Mouse (Mus musculus): ENCODE measurements around the gene Muc2. TPM values are rescaled to one million over a fixed set of nuclear protein-coding genes. Genes with fewer than 3 reads are reported as not detected.

The Muc2 gene
- polyA plus RNA-seq, 1 experiment = 2.3 TPM

DNA sequence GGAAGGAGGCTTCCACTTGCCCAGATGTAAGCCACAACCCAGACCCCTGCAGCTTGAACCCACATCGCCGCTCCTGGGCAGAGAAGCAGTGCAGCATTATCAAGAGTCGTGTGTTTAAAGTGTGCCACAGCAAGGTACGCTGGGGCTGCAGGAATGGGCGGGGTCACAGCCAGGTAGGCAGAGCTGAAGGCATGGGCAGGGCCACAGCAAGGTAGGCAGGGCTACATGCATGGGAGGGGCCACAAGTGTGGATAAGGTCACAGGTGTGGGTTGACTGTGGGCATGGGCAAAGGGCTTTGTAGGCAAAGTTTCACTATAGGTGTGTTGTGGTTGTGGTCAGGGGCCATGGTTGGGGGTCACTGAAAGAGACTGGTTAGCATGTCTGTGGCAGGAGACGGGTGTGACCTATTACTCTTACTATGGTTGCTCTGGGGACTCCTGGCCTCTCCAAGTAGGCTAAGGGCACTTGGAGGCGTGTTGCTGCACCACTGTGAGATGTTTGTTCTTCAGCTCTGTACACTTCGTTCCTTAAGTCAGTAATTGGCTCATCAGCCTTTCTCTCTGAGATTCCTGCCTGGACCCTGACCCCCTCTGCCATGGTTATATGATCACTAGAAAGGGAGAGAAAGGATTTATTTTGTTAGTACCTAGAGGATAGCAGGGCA lies 9.5 kb downstream of the Muc2 start:
- Histone ChIP-seq H3K36me3 (ENCODE audit: control insufficient read depth, insufficient read depth, low read length, poor library complexity, severe bottlenecking) (no peaks in the 10 kb centered on the region), H3K9me3 (replicated peaks; ENCODE audit: control insufficient read depth, insufficient read depth, low read length, poor library complexity, severe bottlenecking) (no peaks in the 10 kb centered on the region), H3K4me1 (ENCODE audit: control insufficient read depth, insufficient read depth, low read length) (no peaks in the 10 kb centered on the region), H3K4me3 (ENCODE audit: low read depth, low read length) (no peak overlapping the region), H3K9ac (ENCODE audit: low read depth, poor library complexity, severe bottlenecking) (no peak overlapping the region), H3K27me3 (ENCODE audit: control insufficient read depth, insufficient read depth, low read length, poor library complexity, severe bottlenecking) (no peaks in the 10 kb centered on the region), H3K27ac (ENCODE audit: insufficient read depth, low read length) (no peak overlapping the region)
- TF ChIP-seq CTCF (IDR thresholded peaks at IDR 0.05; ENCODE audit: low read depth, low read length) (no peak), EP300 (IDR thresholded peaks at IDR 0.05; ENCODE audit: insufficient read depth, low read depth, low read length) (no peak), POLR2A (IDR thresholded peaks at IDR 0.05; ENCODE audit: insufficient read depth, low read length) (no peak)

DNA sequence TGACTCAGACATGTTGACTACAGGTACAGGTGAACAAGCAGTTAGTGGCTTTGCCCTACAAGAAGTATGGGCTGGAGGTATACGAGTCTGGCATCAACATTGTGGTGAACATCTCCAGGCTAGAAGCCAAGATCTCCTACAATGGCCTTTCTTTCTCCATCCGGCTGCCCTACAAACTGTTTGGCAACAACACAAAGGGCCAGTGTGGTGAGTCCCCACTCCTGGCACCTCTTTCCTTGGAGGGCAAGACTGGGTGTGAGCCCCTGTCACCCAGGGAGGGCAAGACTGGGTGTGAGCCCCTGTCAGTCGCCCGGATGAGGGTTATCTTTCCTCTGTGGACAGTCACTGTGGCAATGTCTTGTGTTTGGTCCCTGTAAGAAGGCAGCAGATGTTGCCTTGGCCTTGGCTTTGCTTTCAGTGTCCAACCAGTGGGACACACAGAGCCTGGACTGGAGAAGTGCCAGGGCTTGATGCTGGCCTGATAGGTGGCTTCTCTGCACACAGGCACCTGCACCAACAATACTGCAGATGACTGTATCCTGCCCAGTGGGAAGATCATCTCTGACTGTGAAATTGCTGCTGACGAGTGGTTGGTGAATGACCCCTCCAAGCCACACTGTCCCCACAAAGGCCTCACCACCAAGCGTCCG lies 57.4 kb downstream of the Muc2 start:
- no peaks in the 10 kb centered on the region for H3K9me3 ChIP-seq (replicated peaks; ENCODE audit: control insufficient read depth, insufficient read depth, low read length, poor library complexity, severe bottlenecking)

DNA sequence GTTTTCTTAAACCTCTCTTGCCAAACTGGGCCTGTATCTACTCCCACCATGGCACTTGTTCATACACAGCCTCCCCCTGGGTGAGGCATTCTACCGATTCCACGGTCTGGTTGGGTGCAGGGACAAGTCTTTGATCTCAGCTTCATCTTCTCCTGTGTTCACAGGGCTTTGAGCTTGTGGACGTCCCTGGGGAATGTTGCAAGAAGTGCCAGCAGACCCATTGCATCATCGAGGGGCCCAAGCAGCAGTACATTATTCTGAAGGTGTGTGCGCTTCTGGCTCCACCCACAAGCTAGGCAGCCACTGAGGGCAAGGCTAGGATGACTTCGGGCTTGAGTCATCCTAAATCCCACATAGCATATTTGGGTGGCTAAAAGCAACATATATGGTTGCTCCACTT lies 62.4 kb downstream of the Muc2 start:
- no peak overlapping the region for H3K27ac ChIP-seq (ENCODE audit: insufficient read depth, low read length)
- no peak overlapping the region for H3K4me3 ChIP-seq (ENCODE audit: low read depth, low read length)
- no peaks in the 10 kb centered on the region for H3K9me3 ChIP-seq (replicated peaks; ENCODE audit: control insufficient read depth, insufficient read depth, low read length, poor library complexity, severe bottlenecking)
- TF ChIP-seq CTCF (IDR thresholded peaks at IDR 0.05; ENCODE audit: low read depth, low read length) (no peak), POLR2A (IDR thresholded peaks at IDR 0.05; ENCODE audit: insufficient read depth, low read length) (no peak), EP300 (IDR thresholded peaks at IDR 0.05; ENCODE audit: insufficient read depth, low read depth, low read length) (no peak)
- H3K4me1 ChIP-seq (ENCODE audit: control insufficient read depth, insufficient read depth, low read length) = no peaks in the 10 kb centered on the region
- no peak overlapping the region for H3K9ac ChIP-seq (ENCODE audit: low read depth, poor library complexity, severe bottlenecking)
- H3K36me3 ChIP-seq (ENCODE audit: control insufficient read depth, insufficient read depth, low read length, poor library complexity, severe bottlenecking) = no peaks in the 10 kb centered on the region
- no peaks in the 10 kb centered on the region for H3K27me3 ChIP-seq (ENCODE audit: control insufficient read depth, insufficient read depth, low read length, poor library complexity, severe bottlenecking)

More for the DNA sequence above, 57.4 kb downstream of the Muc2 start:
- H3K27me3 ChIP-seq (ENCODE audit: control insufficient read depth, insufficient read depth, low read length, poor library complexity, severe bottlenecking) = no peaks in the 10 kb centered on the region
- no peaks in the 10 kb centered on the region for H3K36me3 ChIP-seq (ENCODE audit: control insufficient read depth, insufficient read depth, low read length, poor library complexity, severe bottlenecking)
- TF ChIP-seq CTCF (IDR thresholded peaks at IDR 0.05; ENCODE audit: low read depth, low read length) (no peak), POLR2A (IDR thresholded peaks at IDR 0.05; ENCODE audit: insufficient read depth, low read length) (no peak), EP300 (IDR thresholded peaks at IDR 0.05; ENCODE audit: insufficient read depth, low read depth, low read length) (no peak)
- no peak overlapping the region for H3K27ac ChIP-seq (ENCODE audit: insufficient read depth, low read length)
- H3K9ac ChIP-seq (ENCODE audit: low read depth, poor library complexity, severe bottlenecking) = no peak overlapping the region
- no peak overlapping the region for H3K4me3 ChIP-seq (ENCODE audit: low read depth, low read length)
- no peaks in the 10 kb centered on the region for H3K4me1 ChIP-seq (ENCODE audit: control insufficient read depth, insufficient read depth, low read length)

DNA sequence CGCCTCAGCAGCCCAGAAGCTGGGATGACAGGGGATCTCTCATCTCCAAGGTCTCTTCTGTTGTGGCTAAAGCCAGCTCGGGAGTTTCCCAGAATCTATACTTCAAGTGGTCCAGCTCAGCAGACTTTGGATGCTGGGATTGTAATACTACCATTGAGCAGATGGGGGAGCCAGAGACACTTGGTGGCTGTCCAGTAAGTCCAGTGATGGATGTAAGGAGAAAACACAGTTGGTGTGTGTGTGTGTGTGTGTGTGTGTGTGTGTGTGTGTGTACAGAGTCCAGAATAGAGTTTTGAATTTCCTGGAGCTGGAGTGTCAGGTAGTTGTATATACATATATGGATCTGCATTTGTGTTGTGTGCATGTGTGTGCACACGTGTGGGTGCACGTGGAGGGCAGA lies 65.7 kb downstream of the Muc2 start:
- H3K4me1 ChIP-seq (ENCODE audit: control insufficient read depth, insufficient read depth, low read length) = no peaks in the 10 kb centered on the region
- no peaks in the 10 kb centered on the region for H3K27me3 ChIP-seq (ENCODE audit: control insufficient read depth, insufficient read depth, low read length, poor library complexity, severe bottlenecking)
- H3K9ac ChIP-seq (ENCODE audit: low read depth, poor library complexity, severe bottlenecking) = no peak overlapping the region
- H3K27ac ChIP-seq (ENCODE audit: insufficient read depth, low read length) = no peak overlapping the region
- H3K36me3 ChIP-seq (ENCODE audit: control insufficient read depth, insufficient read depth, low read length, poor library complexity, severe bottlenecking) = no peaks in the 10 kb centered on the region
- no peak overlapping the region for H3K4me3 ChIP-seq (ENCODE audit: low read depth, low read length)
- no peaks in the 10 kb centered on the region for H3K9me3 ChIP-seq (replicated peaks; ENCODE audit: control insufficient read depth, insufficient read depth, low read length, poor library complexity, severe bottlenecking)
- TF ChIP-seq CTCF (IDR thresholded peaks at IDR 0.05; ENCODE audit: low read depth, low read length) (peak; percentile 35), POLR2A (IDR thresholded peaks at IDR 0.05; ENCODE audit: insufficient read depth, low read length) (no peak)

GRCm38 (mm10) chr7:141758291-141758690 lies 68.2 kb downstream of the Muc2 start:
- Histone ChIP-seq H3K9me3 (replicated peaks; ENCODE audit: control insufficient read depth, insufficient read depth, low read length, poor library complexity, severe bottlenecking) (no peaks in the 10 kb centered on the region), H3K27me3 (ENCODE audit: control insufficient read depth, insufficient read depth, low read length, poor library complexity, severe bottlenecking) (no peaks in the 10 kb centered on the region), H3K27ac (ENCODE audit: insufficient read depth, low read length) (no peak overlapping the region), H3K9ac (ENCODE audit: low read depth, poor library complexity, severe bottlenecking) (no peak overlapping the region), H3K4me1 (ENCODE audit: control insufficient read depth, insufficient read depth, low read length) (no peaks in the 10 kb centered on the region), H3K4me3 (ENCODE audit: low read depth, low read length) (no peak overlapping the region), H3K36me3 (ENCODE audit: control insufficient read depth, insufficient read depth, low read length, poor library complexity, severe bottlenecking) (no peaks in the 10 kb centered on the region)
- no peak for TF ChIP-seq CTCF (IDR thresholded peaks at IDR 0.05; ENCODE audit: low read depth, low read length)
- TF ChIP-seq POLR2A (IDR thresholded peaks at IDR 0.05; ENCODE audit: insufficient read depth, low read length) = no peak
- TF ChIP-seq EP300 (IDR thresholded peaks at IDR 0.05; ENCODE audit: insufficient read depth, low read depth, low read length) = no peak

DNA sequence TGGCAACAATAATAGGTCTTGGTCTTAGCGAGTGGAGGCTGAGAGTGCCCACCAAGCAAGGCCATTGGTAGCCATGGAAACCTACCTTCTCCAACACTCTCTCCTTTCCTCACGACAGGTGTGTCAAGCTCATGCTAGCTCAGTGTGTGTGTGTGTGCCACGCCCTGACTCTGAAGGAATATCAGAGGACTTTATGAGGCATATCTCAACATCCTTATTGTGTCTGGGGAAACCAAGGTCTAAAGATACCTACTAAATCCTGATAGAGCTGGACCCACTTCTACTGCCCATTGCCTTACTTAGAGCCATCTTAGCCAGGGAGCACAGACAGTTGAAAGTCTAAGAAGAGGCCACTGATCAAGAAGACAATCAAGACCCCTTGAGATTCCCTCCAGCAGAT lies 80.4 kb downstream of the Muc2 start:
- Histone ChIP-seq H3K36me3 (ENCODE audit: control insufficient read depth, insufficient read depth, low read length, poor library complexity, severe bottlenecking) (no peaks in the 10 kb centered on the region), H3K27me3 (ENCODE audit: control insufficient read depth, insufficient read depth, low read length, poor library complexity, severe bottlenecking) (no peaks in the 10 kb centered on the region), H3K4me3 (ENCODE audit: low read depth, low read length) (no peak overlapping the region), H3K9me3 (replicated peaks; ENCODE audit: control insufficient read depth, insufficient read depth, low read length, poor library complexity, severe bottlenecking) (no peaks in the 10 kb centered on the region), H3K27ac (ENCODE audit: insufficient read depth, low read length) (no peak overlapping the region), H3K4me1 (ENCODE audit: control insufficient read depth, insufficient read depth, low read length) (no peaks in the 10 kb centered on the region), H3K9ac (ENCODE audit: low read depth, poor library complexity, severe bottlenecking) (no peak overlapping the region)
- TF ChIP-seq EP300 (IDR thresholded peaks at IDR 0.05; ENCODE audit: insufficient read depth, low read depth, low read length) = no peak
- TF ChIP-seq CTCF (IDR thresholded peaks at IDR 0.05; ENCODE audit: low read depth, low read length) = no peak
- TF ChIP-seq POLR2A (IDR thresholded peaks at IDR 0.05; ENCODE audit: insufficient read depth, low read length) = no peak
